Mouse (Mus musculus) urinary bladder, postnatal 36 days (tissue): ENCODE data around the gene Nudt7.

ENCODE experiments used
- DNase-seq, 2 experiments: peaks; one replicate each; pipeline ENCODE4 v3.0.0; 2022; ENCODE audit warnings: low spot score in 2 of 2, mixed read lengths in 1 of 2

Gene Nudt7

GRCm38 (mm10) chr8:114143645-114144290 is 10.4 kb downstream of the Nudt7 start:
- peak in 1 of 2 experiments; percentile 25 for DNase-seq

GRCm38 (mm10) chr8:114153311-114154045 is 20.1 kb downstream of the Nudt7 start:
- no peak for DNase-seq

- DNase-seq: no peak
Observed at GRCm38 (mm10) chr8:114158586-114158985, 25.2 kb downstream of the Nudt7 start.

- DNase-seq: peak in 1 of 2 experiments; percentile 11
Observed at GRCm38 (mm10) chr8:114159666-114160065, 26.3 kb downstream of the Nudt7 start.

- DNase-seq: no peak
Observed at GRCm38 (mm10) chr8:114163871-114164270, 30.5 kb downstream of the Nudt7 start.

GRCm38 (mm10) chr8:114164444-114165096 is 31.2 kb downstream of the Nudt7 start:
- DNase-seq: no peak

GRCm38 (mm10) chr8:114165741-114166140 is 32.4 kb downstream of the Nudt7 start:
- no peak for DNase-seq

GRCm38 (mm10) chr8:114176721-114177120 is 43.4 kb downstream of the Nudt7 start:
- no peak for DNase-seq

GRCm38 (mm10) chr8:114193334-114193733 is 60.0 kb downstream of the Nudt7 start:
- no peak for DNase-seq

GRCm38 (mm10) chr8:114198990-114199389 is 65.6 kb downstream of the Nudt7 start:
- no peak for DNase-seq
